Mouse (Mus musculus): ENCODE data around the gene Mob3b.

The Mob3b gene

DNA sequence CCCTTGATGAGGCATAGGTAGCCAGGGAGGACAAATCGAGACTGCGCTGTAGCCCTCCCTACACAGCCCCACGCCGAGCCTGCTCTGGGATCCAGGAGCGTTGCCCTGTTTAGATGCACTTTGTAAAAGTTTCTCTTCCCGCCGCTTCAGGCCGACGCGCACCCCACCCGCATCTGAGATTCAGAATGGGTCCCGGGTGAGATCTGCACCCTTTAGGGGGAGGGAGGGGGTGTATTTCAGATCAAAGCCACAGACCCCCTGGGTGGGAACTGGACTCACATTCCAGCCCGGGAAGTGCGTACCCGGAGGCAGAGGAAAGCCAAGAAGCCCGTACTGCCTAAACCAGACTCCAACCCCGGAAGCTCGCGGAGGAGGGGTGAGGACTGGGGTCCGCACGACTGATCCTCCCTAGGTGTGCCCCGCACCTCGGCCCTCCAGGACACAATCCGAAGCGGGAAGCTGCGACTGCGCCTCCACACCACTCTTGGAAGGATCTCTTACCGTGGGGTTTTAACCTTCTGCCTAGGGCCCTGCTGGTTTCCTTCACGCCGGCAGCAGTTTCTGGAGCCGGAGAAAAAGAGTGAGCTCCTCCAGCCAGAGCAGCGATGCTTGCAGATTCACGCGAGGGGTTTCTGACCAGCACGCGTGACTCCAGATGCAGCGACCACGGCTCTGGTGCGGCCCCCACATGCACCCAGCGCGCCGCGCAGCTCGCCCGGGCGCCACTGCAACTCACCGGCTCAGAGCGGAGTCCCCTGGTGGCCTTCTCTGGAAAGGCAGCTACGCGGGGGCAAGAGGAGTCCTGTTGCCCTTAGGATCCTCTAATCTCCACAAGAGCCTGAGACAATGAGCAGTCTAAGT, at the start of gene Mob3b:
Gene Mob3b (minus strand): TSS at position 734 of the 861 bp plus-strand sequence.
- DNase-seq (ENCODE audit: low spot score in 2 of 2) = peak in 1 of 2 experiments; percentile 81

DNA sequence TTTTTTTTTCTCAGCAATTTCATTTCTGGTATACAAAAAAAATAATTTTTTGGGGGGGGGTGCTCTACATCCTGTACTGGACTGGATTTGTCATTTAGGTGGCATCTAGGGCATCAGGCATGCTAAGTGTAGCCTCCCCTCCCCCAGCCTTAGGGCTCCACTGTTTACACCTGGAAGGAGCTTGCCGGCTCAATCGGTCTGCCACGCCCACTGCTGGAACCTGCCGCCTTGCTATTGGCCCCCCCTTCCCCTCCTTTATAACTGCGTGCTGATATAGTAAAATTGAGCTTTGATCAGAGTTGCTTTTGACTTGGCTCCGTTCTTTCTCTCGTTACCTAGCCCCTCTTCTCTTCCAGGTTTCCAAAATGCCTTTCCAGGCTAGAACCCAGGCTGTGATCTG, 47.4 kb upstream of the Mob3b start:
- DNase-seq (ENCODE audit: low spot score in 2 of 2) = no peak

DNA sequence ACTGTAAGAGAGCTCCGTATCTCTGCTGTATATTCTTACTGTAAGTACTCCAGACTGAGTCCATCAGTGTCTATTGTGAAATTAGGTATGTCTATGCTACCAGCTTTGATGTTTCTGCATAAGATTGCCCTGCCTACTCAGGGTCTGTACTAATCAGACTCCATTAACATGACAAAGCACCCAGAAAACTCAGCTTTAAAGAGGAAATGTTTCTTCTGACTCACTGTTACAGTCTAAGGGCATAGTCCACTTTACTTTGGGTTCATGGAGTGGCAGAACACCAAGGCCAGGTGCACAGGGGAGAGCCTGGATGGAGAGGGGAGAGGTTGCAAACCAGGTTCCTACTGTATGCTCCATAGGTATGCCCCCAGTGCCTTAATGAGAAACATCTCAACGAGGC, 46.4 kb upstream of the Mob3b start:
- no peak for DNase-seq (ENCODE audit: low spot score in 2 of 2)

DNA sequence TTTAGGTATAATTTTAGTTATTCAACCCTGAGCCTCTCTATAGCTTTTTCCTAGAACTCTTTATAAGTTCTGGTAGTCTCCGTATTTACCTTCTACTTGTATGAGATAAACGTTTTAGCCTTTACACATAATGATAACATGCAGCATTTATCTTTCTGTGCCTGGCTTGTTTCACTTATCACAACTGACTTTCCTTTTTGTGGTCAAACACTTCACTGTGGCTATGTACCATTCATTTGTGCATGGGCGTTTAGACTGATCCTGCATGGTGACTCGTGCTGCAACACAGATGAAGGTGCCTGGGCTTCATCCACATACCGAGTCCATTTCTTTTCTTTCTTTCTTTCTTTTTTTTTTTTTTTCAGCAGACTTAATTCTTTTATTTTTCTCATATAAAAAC, 44.4 kb upstream of the Mob3b start:
- no peak for DNase-seq (ENCODE audit: low spot score in 2 of 2)

DNA sequence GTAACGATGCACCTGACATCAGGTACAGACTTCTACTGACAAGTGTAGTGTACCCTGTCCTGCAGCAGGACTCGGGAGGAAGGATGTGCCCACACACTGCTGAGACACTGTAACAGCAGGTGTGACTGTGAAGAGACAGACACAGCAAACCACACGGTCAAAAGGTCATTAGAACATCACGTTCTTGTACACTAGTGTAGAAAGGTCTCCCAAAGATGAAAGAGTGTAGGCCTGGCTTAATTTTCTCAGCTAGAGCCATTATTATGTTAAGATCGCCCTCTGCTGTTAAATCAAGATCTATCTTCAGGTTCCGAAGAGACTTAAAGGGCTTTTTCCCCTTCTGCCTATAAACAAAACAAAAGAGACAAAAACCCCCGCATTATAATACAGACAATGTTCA, 35.4 kb upstream of the Mob3b start:
- no peak for DNase-seq (ENCODE audit: low spot score in 2 of 2)

DNA sequence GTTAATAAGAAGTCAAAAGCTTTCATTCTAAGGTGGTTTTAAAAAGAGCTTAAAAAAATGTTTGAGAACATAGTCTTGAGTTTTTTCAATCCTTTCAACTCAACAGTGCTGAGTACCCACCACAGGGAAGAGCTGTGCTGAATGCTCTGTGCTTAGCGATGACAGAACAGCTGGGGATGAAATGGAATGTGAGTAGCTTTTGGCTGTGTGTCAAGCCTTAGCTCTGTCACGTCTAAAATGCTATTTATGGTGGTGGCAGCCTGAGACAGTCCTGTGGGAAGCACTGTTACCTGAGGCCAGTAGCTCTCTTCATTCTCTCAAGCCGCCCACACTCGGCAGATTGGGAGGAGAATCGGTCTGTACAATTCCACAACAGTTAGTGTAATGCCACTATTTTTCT, 32.5 kb upstream of the Mob3b start:
- DNase-seq (ENCODE audit: low spot score in 2 of 2) = peak; percentile 15 to 36

DNA sequence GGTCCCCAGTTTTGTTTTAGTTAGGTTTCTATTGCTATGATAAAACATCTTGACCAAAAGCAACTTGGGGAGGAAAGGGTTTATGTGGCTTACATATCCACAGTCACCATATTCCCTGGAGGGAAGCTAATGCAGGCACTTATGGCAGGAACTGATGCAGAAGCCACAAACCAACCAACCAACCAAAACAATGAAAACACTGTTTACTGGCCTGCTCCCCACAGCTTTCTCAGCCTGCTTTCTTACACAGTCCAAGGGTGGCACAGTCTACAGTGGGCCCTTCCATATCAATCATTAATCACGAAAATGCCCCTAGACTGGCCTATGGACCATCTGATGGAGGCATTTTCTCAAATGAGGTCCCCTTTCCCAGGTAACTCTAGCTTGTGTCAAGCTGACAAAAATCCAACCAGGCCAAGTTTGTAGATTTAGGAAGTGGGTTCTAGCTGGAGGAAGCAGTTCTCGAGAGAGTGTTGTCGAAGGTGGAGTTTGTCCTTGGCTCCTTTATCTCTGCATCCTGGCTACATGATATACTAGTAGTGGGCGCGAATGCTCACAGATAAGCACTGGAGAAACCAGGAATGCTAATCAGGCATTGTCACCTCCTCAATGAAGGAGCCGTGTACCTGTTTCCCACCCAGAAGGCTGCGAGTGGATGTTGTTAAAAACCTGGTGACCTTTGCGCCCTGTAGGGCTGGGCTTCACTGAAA, 30.5 kb upstream of the Mob3b start:
- DNase-seq (ENCODE audit: low spot score in 2 of 2) = no peak

DNA sequence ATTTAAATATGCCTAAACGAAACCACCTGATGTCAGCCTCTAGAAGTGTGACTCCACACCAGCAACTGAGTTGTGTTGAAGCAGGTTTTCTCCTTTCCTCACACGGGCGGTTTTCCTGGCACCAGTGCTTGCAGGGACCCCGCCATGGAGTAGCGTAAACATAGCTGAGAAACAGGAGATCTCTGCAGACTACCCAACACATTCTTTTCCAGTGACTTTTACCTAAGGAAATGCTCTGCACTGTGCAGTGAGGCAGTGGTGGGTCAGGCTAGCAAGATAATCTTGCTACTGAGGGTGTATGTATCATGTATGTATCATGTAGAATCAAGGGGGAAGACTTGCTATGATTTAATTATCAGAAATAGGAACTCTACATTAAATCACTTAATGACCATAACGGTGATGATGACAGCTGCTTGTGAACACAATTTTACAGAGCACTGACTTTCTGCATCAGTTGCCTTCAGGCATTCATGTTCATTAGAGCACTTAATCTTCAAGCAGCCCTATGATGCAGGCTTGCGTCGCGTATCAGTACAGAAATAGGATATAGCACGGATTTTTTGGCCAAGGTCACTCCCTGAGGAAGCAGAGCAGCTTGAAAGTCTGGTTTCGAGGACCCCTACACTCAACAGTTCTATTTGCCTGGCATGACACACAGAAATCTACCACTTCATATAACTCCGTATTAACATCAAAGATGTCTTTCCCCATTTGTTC, 20.8 kb upstream of the Mob3b start:
- DNase-seq (ENCODE audit: low spot score in 2 of 2) = no peak

DNA sequence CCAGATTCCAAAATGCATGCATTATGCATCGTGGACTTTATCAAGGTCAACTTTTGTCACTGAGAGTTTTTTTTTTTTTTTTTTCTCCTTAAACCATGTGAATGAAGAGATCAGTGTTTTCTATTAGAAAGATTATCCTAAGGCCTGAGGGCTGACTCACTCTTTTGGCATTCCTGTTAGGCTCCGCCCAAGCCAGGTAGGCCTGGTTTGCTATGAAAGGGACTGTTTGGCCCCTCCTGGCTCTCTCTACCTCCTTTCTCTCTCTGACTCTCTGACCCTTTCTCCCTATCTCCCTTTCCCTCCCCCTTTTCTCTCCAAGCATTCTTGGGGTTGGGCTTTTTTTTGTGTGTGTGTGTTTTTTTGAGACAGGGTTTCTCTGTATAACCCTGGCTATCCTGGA, 18.3 kb upstream of the Mob3b start:
- DNase-seq (ENCODE audit: low spot score in 2 of 2) = no peak

DNA sequence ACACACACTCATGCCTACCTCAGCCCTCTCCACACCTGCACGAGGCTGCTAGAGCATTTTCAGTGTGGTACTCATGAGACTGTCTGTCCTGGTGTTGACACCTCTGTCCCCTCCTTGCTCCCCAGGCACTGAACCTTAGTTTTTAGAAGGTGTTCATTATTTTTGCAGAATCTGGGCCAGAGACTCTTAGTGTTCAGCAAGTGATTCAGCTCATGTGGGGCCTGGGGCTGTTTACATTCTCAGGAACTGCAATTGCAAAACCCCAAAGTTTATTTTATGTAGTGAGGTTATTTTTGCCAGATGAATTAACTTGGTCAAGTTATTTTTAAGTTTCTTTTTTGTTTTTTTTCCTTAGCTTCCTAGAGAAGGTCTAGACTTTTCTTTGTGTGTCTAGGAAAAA, 16.3 kb upstream of the Mob3b start:
- DNase-seq (ENCODE audit: low spot score in 2 of 2) = no peak

DNA sequence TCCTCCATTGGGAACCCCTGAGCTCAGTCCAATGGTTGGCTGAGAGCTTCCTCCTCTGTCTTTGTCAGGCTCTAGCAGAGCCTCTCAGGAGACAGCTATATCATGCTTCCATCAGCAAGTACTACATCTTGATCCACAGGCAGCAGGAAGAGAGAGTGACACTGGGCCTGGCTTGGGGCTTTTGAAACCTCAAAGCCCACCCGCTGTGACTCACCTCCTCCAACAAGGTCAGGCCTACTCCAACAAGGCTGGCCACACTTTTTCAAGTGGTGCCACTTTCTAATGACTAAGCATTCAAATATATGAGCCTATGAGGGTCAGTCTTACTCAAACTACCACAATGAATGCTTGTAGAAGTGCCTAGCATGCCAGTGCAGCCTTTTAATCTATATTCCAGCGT, 15.2 kb upstream of the Mob3b start:
- no peak for DNase-seq (ENCODE audit: low spot score in 2 of 2)

DNA sequence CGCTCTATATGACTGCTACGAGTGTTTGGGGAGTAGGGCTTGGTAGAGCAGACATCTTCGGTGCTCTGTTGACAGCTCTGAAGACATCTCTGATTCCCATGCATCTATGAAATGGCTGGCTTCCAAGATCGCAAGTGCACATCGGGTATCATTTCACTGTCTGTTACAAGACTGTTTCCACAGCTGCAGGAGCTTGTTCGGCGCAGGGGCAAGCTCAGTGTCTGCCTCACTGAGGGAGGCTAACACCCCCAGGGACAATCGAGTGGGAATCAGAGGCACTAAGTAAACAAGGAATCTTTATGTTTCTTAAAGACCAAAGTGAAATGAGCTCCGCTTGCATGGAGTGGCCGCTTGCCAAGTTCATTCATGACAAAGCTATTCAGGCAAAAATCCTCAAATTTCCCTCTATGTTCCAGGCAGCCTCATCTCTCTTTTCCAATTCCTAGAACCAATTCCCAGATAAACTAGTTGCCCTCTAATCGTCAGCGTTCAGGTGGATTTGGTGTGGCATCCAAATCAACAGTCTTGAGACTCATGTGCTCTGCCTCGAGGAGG, 12.4 kb upstream of the Mob3b start:
- no peak for DNase-seq (ENCODE audit: low spot score in 2 of 2)

DNA sequence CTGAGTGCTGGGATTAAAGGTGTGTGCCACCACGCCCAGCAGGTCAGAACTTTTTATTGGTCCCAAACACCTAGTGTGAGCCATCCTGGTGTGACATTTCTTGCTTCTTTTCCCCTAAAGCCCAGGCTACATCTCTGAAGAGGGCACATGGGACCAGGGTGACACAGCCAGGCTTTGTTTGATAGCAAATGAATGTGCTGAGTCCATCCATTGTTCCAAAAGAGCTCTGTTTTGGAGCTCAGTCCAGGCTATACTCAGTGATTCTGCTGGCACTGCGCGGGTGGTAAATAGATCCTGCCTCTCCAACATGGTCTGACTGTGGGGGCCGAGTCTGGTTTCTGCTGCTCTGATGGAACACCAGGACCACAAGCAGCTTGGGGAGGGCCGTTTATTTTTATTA, 10.6 kb upstream of the Mob3b start:
- peak in 1 of 2 experiments; percentile 29 for DNase-seq (ENCODE audit: low spot score in 2 of 2)

DNA sequence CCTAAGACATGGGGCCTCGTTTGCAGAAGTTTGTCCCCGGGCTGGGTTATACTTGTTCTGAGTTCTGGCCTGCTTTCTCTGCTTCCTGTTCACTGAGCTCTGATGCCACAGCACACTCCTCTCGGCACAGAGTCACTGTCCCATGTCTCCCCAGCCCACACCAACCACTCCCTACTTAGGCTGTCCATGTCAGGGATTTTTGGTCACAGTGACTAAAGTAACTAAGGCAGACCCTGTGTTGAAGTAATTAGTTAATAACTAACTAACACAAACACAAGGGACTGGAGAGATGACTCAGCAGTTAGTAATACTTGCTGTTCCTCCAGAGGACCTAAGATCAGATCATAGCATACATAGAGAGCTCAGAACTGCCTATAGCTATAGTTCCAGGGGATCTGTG, 8.7 kb upstream of the Mob3b start:
- no peak for DNase-seq (ENCODE audit: low spot score in 2 of 2)

DNA sequence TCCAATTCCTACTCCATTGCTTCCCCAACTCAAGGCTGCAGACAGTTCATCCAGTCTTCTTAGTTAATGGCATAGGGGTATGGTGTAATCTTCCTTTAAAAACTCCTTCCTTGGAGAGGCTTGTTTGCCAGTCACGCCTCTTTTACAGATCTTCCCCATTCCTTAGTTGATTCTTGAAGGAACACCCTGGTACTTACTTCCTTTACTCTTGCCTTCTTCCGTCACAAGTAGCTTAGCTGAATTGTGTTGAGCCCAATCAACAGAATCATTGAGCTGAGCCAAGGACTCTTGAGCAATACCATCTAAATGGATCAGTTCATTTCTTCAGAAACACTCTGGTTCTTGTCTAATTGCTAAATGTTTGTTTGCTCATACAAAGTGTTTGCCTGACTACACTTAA, 8.0 kb upstream of the Mob3b start:
- no peak for DNase-seq (ENCODE audit: low spot score in 2 of 2)

DNA sequence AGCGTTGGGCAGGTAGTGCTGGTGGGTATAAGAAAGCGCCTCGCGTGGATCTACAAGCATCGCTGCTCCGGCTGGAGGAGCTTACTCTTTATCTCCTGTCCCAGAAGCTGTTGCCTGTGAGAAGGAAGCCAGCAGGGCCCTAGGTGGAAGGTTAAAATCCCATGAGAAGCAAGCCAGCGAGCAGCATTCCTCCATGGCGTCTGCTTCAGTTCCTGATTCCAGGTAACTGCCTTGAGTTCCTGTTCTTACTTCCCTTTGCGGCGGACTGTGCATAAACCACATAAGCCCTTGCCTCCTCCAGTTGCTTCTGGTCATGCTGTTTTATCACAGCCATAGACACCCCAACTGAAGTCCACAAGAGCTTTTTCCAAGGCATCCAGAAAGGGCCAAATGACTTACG, 531 bp upstream of the Mob3b start:
- DNase-seq (ENCODE audit: low spot score in 2 of 2) = no peak

DNA sequence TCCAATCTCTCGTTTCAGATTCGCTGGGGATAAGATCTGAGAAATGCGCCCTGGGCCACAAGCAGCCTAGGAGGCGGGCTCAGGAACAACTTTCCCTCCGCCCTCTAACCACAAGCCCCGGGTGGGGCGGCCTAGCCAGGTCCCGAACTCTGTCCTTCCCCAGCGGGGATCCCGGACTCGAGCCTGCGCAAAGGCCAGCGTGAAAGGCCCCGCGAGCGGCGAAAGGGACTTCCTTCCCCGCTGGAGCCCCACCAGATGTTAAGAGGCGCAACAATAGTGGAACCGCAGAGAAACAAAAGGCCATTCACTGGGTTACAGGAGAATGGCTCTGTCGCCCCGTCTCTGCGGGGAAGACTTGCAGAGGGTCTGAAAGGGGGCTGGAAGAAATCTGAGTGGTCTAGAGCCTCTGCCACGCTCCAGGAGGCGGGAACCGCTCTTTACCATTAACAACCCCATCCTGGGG, 1.1 kb downstream of the Mob3b start:
- DNase-seq (ENCODE audit: low spot score in 2 of 2) = peak in 1 of 2 experiments; percentile 20

DNA sequence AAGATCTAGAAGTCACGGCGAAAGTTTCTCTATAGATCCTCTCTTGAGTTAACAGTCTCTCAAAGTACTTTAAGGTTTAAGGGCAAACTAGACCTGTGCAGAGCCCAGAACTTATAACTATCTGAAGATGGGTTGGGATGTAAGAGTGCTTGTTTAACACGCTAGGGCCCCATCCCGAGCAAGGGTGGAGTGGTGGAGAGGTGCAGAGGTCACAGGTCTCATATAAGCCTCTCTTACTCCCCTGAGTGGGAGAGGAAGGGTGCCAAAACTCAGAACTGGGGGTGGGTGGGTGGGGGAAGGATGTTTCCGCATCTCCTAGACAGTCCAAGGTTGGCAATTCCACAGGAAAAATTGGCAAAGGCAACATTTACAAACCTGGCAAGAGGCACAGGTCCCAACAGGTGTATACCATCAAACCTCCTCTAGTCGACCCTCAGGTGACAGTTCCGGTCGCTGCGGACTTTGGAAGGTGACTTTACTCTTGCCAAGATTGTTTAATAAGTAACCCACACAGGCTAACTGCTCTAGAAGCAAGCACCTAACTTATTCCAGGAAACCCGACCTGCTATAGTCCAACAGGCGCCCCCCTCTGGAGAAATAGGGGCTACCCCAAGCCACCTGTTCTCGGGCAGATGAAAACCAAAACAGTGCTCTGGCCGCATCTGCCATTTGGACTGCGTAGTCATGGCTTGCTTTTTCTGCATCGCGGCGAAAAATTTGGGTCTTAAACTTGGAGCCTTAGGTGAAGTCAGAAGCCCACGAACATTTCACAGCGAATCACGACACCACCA, 2.0 kb downstream of the Mob3b start:
- DNase-seq (ENCODE audit: low spot score in 2 of 2) = no peak

DNA sequence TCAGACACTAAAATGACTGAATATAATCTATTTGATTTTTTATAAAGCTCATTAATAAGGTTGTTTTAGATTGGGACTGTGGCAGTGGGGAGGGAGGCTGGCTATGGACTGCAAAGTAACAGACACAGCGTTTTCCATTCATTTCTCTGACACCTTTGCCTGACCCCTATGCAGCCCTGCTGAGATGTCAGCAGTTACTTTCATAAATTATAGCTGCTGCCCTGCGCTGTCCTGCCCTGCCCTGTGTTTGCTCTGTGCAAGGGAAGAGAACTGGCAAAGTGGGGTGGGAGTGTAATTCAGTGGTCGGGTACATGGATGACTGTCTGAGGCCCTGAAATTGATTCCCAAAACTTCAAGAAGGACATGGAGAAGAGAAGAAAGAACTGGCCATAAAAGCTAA, 3.2 kb downstream of the Mob3b start:
- DNase-seq (ENCODE audit: low spot score in 2 of 2) = no peak

DNA sequence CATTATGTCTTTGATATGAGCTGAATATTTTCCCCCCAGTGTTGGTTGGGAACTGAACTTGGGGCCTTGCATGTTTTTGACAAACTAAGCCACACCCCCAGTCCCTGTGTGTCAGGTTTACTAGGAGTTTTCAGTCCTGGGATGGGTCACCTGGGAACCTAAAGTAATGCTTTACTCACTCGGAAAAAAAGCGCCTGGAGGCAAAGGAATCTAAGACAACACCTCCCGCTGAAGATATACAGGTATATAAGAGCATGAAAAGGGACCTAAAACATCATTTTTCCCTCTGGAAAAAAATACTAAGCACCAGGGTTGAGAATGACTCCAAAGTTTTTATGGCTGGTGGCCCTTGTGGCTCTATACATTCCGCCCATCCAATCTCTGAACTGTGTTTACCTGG, 5.5 kb downstream of the Mob3b start, which contains the start of gene Ifnk:
Gene Ifnk (plus strand): TSS at position 301 of the 400 bp plus-strand sequence.
- DNase-seq (ENCODE audit: low spot score in 2 of 2) = no peak

DNA sequence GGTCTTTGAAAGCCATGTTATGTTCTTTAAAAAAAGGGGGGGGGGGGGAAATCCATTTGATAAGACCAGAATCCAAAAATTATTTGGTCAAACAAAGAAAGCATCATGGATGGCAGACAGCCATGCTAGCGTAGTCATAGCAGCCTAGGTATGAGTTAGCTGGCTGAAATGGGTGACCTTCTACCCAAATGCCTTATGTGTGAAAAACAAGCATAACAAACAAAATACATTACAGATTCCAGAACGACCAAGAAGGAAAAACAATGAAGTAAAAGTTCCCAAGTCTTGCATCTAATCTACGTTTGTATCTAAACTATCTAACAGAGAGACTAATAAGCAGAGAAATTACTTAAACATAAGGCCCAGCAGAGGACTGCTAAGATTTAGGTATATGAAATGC, 6.6 kb downstream of the Mob3b start:
- DNase-seq (ENCODE audit: low spot score in 2 of 2) = no peak

Data from left cerebral cortex, adult 9 months (tissue).